Mouse (Mus musculus) embryonic facial prominence, embryonic 12.5 days (tissue): Measurements from ENCODE around the gene Slc22a12. TPM values are rescaled to one million over a fixed set of nuclear protein-coding genes. Genes with fewer than 3 reads are reported as not detected.

Source experiments
- ATAC-seq: fragments of 200-750 bp; cut with Nextera tagmentation; 2 replicates; pipeline ENCODE4 v1.8.0; 2017; ENCODE audit not compliant: insufficient number of reproducible peaks, insufficient read depth, low FRiP score, low TSS enrichment
- H3K27ac ChIP-seq: fragments of 300-500 bp; sonication (generic); 2 replicates; pipeline ENCODE4 v1.5.1; 2016; ENCODE audit warnings: mild to moderate bottlenecking
- H3K27me3 ChIP-seq: fragments of 300-500 bp; sonication (generic); 2 replicates; pipeline ENCODE4 v1.6.1; 2016; ENCODE audit warnings: mild to moderate bottlenecking, moderate library complexity
- H3K36me3 ChIP-seq: fragments of 300-500 bp; sonication (generic); 2 replicates; pipeline ENCODE4 v1.6.1; 2016; ENCODE audit warnings: mild to moderate bottlenecking
- H3K4me1 ChIP-seq: fragments of 300-500 bp; sonication (generic); 2 replicates; pipeline ENCODE4 v1.6.1; 2016
- H3K4me2 ChIP-seq: fragments of 300-500 bp; sonication (generic); replicated peaks from 2 replicates; pipeline ENCODE4 v1.6.1; 2016; ENCODE audit warnings: mild to moderate bottlenecking, moderate library complexity
- H3K4me3 ChIP-seq: fragments of 300-500 bp; sonication (generic); 2 replicates; pipeline ENCODE4 v1.5.1; 2016; ENCODE audit warnings: mild to moderate bottlenecking
- H3K9ac ChIP-seq: fragments of 300-500 bp; sonication (generic); 2 replicates; pipeline ENCODE4 v1.6.1; 2016; ENCODE audit warnings: mild to moderate bottlenecking, moderate library complexity
- H3K9me3 ChIP-seq: fragments of 300-500 bp; sonication (generic); 2 replicates; pipeline ENCODE4 v1.6.1; 2016; ENCODE audit warnings: mild to moderate bottlenecking, moderate library complexity
- WGBS: fragments of 180-500 bp; shearing (Covaris S2); methylation state at CpG from one replicate; pipeline ENCODE4 v1.1.7; 2016; 5-methylcytosine and 5-hydroxymethylcytosine counted together
- polyA plus RNA-seq: library from polyadenylated mRNA; unstranded; fragments of >200 nt; fragmentation: Nextera tagmentation; extraction: Ambion mirVana; gene quantifications from 2 replicates; pipeline ENCODE4 v1.2.1, GENCODE M21; 2016

Gene Slc22a12
- polyA plus RNA-seq, 1 experiment from 2014 or later, result not detected

DNA sequence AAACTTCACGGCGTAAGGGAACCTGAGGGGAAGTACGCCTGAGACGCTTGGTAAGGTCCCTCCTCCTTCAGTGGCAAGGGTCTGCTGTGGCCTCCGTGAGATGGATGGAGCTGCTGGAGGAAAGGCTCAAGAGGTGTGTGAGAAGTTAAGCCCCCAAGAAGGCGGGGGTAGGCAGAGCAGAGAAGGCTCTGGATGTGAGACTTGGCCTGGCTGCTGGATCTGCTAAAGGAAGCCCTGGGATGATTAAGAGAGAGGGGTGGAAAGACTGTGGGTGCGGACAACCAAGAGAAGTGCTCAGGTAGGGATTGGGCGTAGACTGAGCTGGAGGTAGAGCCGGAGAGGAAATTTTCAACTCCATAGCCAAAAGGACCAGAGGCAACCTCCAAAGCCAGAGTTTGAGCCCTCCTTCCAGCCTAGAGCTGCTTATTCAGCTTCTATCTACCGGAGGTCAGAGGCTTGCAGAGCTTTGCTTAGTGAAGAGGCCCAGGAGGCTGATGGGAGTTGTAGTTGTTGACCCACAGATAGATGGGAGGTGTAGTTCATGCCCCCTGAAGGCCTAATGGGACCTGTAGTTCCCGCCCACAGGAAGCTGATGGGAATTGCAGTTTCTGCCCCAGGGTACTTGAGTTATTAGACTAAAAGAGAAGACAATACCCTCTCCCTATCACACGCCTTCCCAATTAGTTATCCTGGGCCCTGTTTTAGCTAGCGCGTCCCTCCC, 13.4 kb downstream of the Slc22a12 start:
- Histone ChIP-seq H3K4me1 (peaks cover 27% of the 10 kb centered on the region), H3K9ac (no peak overlapping the region), H3K9me3 (no peaks in the 10 kb centered on the region), H3K27ac (no peak overlapping the region), H3K4me3 (no peak overlapping the region), H3K27me3 (peaks cover 48% of the 10 kb centered on the region), H3K36me3 (no peaks in the 10 kb centered on the region), H3K4me2 (no peak overlapping the region)
- 57% methylated on average over 14 of the region's 14 CpGs for WGBS
- no peak for ATAC-seq

DNA sequence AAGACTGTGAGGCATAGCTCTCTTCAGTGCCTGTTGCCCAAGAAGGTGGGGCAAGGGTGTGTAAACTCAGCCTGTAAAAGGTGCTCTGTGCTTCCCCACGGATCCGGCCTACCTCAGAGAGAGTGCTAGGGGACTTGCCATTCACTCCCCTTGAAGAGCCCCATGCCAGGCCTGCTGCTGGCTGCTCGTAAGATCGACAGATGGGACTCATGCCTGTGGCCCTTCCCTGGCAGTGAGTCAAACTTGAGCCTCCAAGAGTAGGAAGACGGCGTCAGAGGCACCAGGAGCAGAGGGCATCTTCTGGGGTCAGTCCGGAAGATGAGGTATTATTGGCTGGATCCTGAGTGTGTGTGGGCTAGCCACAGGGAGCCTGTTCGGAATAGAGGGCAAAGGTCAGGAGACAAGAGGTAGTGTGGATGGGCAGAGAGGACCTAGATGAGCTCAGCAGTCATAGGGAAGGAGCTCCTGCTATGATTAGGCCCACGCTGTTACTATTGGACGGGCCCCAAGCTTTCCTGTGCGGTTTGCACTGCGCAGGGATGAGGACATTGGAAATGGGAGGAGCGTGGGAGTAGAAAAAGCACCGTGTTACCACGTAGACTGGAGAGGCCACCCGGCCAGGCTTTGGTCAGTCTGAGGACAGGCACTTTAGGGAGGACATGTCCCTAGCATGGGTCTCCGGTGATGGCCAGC, 14.8 kb downstream of the Slc22a12 start:
- Histone ChIP-seq H3K4me3 (no peak overlapping the region), H3K4me2 (no peak overlapping the region), H3K27me3 (peaks cover 34% of the 10 kb centered on the region), H3K9ac (no peak overlapping the region), H3K4me1 (peaks cover 27% of the 10 kb centered on the region), H3K27ac (no peak overlapping the region), H3K9me3 (no peaks in the 10 kb centered on the region), H3K36me3 (no peaks in the 10 kb centered on the region)
- WGBS, result 83% methylated on average over 17 of the region's 17 CpGs
- no peak for ATAC-seq

DNA sequence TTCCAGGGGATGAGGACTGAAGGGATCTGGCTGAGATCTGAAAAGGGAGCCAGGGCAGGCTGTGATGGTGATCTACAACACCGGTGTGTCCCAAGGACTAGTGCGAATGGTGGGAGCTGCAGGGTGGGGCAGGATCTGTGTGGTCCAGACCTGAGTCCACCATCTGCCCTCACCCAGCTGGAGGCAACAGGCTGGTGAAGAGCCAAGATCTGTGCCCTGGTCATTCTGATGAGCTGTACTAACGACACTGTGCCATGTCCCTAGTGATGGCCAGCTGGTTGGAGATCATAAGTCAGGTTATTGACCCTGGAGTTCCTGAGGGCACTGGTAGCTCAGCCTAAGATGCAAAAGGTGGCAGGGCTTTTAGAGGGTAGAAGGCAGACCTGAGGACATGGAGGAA, 15.4 kb downstream of the Slc22a12 start:
- H3K9ac ChIP-seq, result no peak overlapping the region
- H3K4me3 ChIP-seq, result no peak overlapping the region
- H3K4me2 ChIP-seq, result no peak overlapping the region
- peaks cover 29% of the 10 kb centered on the region for H3K27me3 ChIP-seq
- peaks cover 27% of the 10 kb centered on the region for H3K4me1 ChIP-seq
- WGBS, result 82% methylated on average over 3 of the region's 3 CpGs
- no peak overlapping the region for H3K27ac ChIP-seq
- no peak for ATAC-seq
- no peaks in the 10 kb centered on the region for H3K36me3 ChIP-seq
- no peaks in the 10 kb centered on the region for H3K9me3 ChIP-seq

DNA sequence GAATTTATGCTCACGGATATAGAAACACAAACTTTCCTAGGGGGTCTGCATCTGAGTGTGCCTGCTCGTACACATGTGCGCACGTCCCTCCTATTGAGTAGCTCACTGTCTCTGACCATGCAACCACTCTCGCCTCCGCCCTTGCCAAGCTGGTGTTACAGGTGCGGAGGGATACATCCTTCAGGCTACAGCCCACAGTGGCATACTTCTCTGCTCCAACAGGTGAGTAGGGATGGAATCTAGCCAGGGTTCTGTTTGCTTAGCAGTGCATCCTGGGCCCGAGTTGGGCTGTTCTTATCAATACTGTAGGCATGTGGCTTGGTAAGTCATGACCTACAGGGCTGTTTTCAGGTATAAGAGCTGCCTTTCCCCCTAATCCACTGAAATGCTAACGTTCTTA, 16.8 kb downstream of the Slc22a12 start:
- Histone ChIP-seq H3K27ac (no peak overlapping the region), H3K4me2 (no peak overlapping the region), H3K9ac (no peak overlapping the region), H3K9me3 (no peaks in the 10 kb centered on the region), H3K27me3 (peaks cover 17% of the 10 kb centered on the region), H3K4me1 (peaks cover 14% of the 10 kb centered on the region; the same call in 1 of the 2 replicates), H3K4me3 (no peak overlapping the region), H3K36me3 (no peaks in the 10 kb centered on the region)
- 87% methylated on average over 9 of the region's 9 CpGs for WGBS
- ATAC-seq, result no peak

GRCm38 (mm10) chr19:6525023-6525422, 17.8 kb downstream of the Slc22a12 start:
- no peak overlapping the region for H3K9ac ChIP-seq
- no peak overlapping the region for H3K27ac ChIP-seq
- H3K4me3 ChIP-seq, result no peak overlapping the region
- H3K9me3 ChIP-seq, result no peaks in the 10 kb centered on the region
- H3K36me3 ChIP-seq, result no peaks in the 10 kb centered on the region
- peaks cover 11% of the 10 kb centered on the region for H3K27me3 ChIP-seq
- H3K4me1 ChIP-seq, result peaks cover 8% of the 10 kb centered on the region; the same call in 1 of the 2 replicates
- ATAC-seq, result no peak
- 71% methylated on average over 4 of the region's 4 CpGs for WGBS
- H3K4me2 ChIP-seq, result no peak overlapping the region

DNA sequence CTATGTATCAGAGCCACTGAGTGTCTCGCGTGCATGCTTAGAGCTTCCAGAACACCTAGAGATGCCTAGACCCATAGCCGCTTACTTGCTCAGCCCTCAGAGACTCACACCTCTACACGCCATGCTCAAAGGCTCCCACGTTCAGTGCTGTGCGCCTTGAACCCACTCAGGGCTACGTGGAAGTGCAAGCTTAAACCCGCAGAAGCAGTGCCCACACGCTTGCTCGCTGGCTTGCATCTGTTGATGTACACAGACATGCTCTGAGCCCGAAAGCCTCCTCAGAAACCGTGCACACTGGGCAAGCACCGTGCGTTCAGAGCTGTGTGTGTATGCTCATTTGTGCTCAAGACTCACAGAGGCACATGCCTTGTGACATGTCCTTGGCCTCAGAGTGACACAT, 20.5 kb downstream of the Slc22a12 start:
- no peaks in the 10 kb centered on the region for H3K9me3 ChIP-seq
- WGBS, result 91% methylated on average over 14 of the region's 14 CpGs
- no peaks in the 10 kb centered on the region for H3K36me3 ChIP-seq
- no peak overlapping the region for H3K4me2 ChIP-seq
- peaks cover 17% of the 10 kb centered on the region for H3K4me1 ChIP-seq
- H3K9ac ChIP-seq, result no peak overlapping the region
- no peak overlapping the region for H3K27ac ChIP-seq
- ATAC-seq, result no peak
- no peak overlapping the region for H3K4me3 ChIP-seq
- 0 out of 2 replicates have a peak, but pooled peaks cover 7% of the 10 kb centered on the region for H3K27me3 ChIP-seq

- H3K36me3 ChIP-seq, result no peaks in the 10 kb centered on the region
- no peak for ATAC-seq
- H3K9me3 ChIP-seq, result no peaks in the 10 kb centered on the region
- H3K27me3 ChIP-seq, result 0 out of 2 replicates have a peak, but pooled peaks cover 4% of the 10 kb centered on the region
- peaks cover 17% of the 10 kb centered on the region for H3K4me1 ChIP-seq
- no peak overlapping the region for H3K4me2 ChIP-seq
- no peak overlapping the region for H3K27ac ChIP-seq
- no peak overlapping the region for H3K9ac ChIP-seq
- 92% methylated on average over 3 of the region's 3 CpGs for WGBS
- H3K4me3 ChIP-seq, result no peak overlapping the region
Measured at GRCm38 (mm10) chr19:6521630-6522029, 21.2 kb downstream of the Slc22a12 start.

DNA sequence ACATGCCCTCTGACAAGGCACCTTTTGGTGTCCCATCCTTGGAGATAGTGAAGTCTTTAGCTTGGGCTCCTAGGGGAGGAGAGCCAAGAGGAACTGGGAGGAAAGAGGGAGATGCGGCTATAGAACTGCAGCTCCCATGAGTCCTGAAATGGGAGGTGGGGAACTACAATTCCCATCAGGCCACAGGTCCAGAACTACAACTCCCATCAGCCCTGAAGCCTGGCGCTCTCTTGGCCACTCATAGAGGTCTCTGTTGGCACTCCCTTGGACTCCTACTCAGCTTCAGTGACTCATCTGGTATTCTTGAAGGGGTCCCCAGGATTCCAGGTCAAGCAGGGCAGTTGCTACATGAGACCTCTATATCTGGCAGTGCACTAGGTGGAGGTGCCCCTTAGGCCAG, 23.3 kb downstream of the Slc22a12 start:
- no peaks in the 10 kb centered on the region for H3K9me3 ChIP-seq
- no peak overlapping the region for H3K4me2 ChIP-seq
- no peak overlapping the region for H3K4me3 ChIP-seq
- 38% methylated on average over 2 of the region's 2 CpGs for WGBS
- no peaks in the 10 kb centered on the region for H3K36me3 ChIP-seq
- 0 out of 2 replicates have a peak, but pooled peaks have one; percentile 36 for ATAC-seq
- H3K27me3 ChIP-seq, result 0 out of 2 replicates have a peak, but pooled peaks cover 4% of the 10 kb centered on the region
- peaks cover 17% of the 10 kb centered on the region for H3K4me1 ChIP-seq
- no peak overlapping the region for H3K27ac ChIP-seq
- H3K9ac ChIP-seq, result no peak overlapping the region

DNA sequence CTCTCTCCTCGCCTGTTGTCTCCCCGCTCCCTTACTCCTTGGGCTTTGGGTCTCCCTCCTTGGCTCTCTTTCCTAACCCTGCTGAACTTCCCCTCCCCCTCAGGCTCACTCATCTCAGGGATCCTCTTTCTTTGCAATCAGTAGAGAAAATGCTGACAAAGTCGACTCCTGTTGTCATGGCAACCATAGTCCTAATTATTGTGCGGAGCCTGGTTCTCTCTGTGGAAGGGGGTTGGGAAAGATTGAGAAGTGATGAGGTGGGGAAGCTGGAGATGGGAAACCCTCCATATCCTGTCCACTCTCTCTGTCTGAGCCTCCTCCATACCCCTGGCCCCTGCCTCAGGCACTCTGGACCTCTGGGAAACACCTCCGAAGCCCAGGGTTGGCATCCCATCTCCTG, 24.2 kb downstream of the Slc22a12 start:
- Histone ChIP-seq H3K27me3 (0 out of 2 replicates have a peak, but pooled peaks cover 4% of the 10 kb centered on the region), H3K36me3 (no peaks in the 10 kb centered on the region), H3K4me3 (no peak overlapping the region), H3K9me3 (no peaks in the 10 kb centered on the region), H3K4me2 (no peak overlapping the region), H3K27ac (peak overlapping the region; percentile 51; the same call in 1 of the 2 replicates), H3K4me1 (peaks cover 19% of the 10 kb centered on the region), H3K9ac (no peak overlapping the region)
- ATAC-seq, result peak; percentile 11; the same call in 1 of the 2 replicates
- 29% methylated on average over 5 of the region's 5 CpGs for WGBS

- WGBS, result 57% methylated on average over 8 of the region's 8 CpGs
- H3K9me3 ChIP-seq, result no peaks in the 10 kb centered on the region
- peaks cover 18% of the 10 kb centered on the region for H3K27me3 ChIP-seq
- no peak overlapping the region for H3K4me3 ChIP-seq
- ATAC-seq, result no peak
- peaks cover 27% of the 10 kb centered on the region for H3K4me1 ChIP-seq
- no peaks in the 10 kb centered on the region for H3K36me3 ChIP-seq
- H3K4me2 ChIP-seq, result no peak overlapping the region
- no peak overlapping the region for H3K9ac ChIP-seq
- H3K27ac ChIP-seq, result no peak overlapping the region
Measured at GRCm38 (mm10) chr19:6516153-6516552, 26.7 kb downstream of the Slc22a12 start.

DNA sequence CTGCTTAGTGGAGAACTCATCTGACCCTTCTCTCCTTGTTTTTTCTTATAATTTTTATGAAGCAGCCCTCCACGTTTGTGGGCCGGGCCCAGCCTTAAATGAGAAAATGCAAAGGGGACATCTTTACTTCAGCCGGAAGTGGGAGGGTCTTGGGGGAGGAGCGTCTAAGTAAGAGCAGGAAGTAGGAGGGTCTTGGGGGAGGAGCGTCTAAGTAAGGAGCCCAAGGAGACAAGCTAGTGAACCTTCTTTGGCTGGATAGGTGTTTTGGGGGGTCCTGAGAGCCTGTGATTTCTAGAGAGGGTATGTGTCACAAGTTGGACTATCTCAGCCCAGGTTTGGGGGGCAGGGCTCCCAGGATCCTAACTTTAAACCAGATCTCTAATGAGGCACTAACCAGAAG, 27.4 kb downstream of the Slc22a12 start:
- Histone ChIP-seq H3K27me3 (peaks cover 18% of the 10 kb centered on the region), H3K9ac (no peak overlapping the region), H3K4me3 (no peak overlapping the region), H3K4me1 (peaks cover 27% of the 10 kb centered on the region), H3K4me2 (no peak overlapping the region), H3K9me3 (no peaks in the 10 kb centered on the region), H3K36me3 (no peaks in the 10 kb centered on the region), H3K27ac (no peak overlapping the region)
- ATAC-seq, result no peak
- 56% methylated on average over 5 of the region's 5 CpGs for WGBS

GRCm38 (mm10) chr19:6514940-6515339, 27.9 kb downstream of the Slc22a12 start:
- Histone ChIP-seq H3K27me3 (peaks cover 18% of the 10 kb centered on the region), H3K9me3 (no peaks in the 10 kb centered on the region), H3K4me2 (no peak overlapping the region), H3K27ac (no peak overlapping the region), H3K4me1 (peaks cover 27% of the 10 kb centered on the region), H3K4me3 (no peak overlapping the region), H3K36me3 (no peaks in the 10 kb centered on the region), H3K9ac (no peak overlapping the region)
- no peak for ATAC-seq
- WGBS, result 61% methylated on average over 6 of the region's 6 CpGs
